Mouse (Mus musculus) R1 (cell line): ENCODE measurements at regions not wholly inside any gene's neighbourhood (a gene's known extent, or its start where the extent isn't known, plus 50 kb on each side); places are given as distances from the start of the nearest gene placed in this dataset.
A peak's percentile ranks its signal among the peaks of the same experiment; 100 is the strongest.

Experiments used
- DNase-seq: peaks from one replicate; pipeline ENCODE4 v3.0.0-alpha.2; 2018; ENCODE audit warnings: low read depth, low spot score

DNA sequence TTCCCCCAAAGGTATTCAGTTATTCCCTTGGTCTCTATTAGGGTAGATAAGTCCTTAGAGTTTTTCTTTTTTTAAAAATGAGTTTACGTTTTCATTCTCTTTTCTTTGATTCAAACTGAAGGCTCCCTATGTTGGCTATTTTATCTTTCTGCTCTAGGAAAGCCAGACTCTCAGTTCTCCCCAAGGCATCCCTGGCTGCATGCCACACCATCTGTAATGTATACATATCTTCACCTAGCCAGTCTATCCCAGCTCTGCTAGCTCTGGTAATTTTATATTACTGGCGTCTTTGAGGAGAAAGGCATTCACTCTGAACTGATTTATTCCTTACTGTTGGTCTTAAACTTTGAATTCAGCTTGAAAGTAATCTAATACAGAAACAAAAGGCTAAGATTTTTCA is 65.2 kb upstream of the Cabcoco1 start:
- no peak for DNase-seq

DNA sequence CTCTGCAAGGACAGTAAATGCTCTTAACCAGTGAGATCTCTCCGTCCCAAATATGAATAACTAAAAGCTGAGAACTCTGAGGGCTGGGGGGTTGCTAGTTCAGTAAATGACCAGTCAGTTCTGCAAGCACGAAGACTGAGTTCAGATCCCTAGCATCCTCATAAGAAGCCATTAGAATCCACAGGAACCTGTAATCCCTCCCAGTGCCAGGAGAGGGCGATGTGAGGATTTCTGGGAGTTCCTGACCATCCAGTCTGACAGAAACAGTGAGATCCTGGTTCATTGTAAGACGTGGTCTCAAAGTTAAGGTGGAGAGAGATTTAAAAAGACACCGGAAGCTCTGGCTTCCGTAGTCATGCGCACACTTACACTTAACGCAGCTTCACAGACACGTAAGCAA is 70.2 kb upstream of the Cabcoco1 start:
- peak; percentile 89 for DNase-seq

DNA sequence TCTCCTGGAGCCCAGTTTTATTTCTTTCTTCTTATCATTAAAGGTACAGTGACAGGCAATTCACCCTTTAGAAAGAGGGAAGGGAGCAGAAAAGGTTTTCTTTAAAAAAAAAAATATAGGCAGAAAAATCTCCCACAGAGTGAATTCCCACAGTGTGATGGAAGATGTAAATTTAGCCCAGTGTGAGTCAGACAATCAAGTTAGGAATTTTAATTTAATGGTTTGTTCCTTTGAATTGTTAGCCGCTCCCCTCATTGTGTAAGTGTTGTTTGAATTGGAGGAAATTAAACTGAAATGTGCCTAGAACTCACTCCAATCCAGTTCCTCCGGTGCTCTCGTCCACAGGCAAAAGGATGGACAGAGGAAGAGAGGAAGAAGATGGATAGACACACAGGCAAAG is 71.0 kb upstream of the Cabcoco1 start:
- no peak for DNase-seq

DNA sequence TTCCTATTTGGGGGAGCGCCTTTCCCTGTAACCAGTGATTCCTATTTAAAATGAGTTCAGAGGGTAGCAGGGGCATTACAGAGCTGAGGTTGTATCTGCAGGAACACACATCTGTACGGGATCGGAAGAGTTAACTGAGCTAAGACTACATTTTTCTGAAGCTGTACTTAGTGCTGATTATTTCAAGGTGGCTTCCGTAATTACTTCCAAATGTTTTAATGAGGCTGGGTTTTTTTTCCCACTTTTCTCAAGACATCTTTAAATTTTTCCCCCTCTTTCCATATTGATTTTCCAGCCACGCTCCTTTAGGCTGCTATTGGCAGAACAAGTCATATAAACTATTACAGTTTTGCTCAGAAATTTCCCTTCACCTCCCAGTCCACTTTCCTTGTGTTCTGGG is 82.1 kb upstream of the Cabcoco1 start:
- DNase-seq = no peak

DNA sequence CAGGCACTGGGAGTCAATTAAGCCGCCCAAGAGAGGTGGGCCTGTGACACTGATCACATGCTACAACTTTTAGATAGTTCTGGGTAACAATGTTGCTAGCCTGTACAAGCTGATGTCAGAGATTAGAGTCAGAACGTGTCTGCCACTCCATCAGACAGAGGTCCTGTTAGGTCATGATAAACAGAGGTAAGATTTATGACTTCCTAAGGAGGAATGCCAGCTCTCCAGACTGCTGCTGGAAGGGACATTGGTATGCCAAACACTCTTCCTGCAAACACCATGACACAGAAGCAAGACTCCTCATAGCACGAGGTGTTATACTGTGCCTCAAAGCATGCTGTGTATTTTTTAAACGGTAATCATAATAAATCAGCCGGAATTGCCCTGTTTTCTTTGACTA is 83.6 kb upstream of the Cabcoco1 start:
- DNase-seq = no peak

DNA sequence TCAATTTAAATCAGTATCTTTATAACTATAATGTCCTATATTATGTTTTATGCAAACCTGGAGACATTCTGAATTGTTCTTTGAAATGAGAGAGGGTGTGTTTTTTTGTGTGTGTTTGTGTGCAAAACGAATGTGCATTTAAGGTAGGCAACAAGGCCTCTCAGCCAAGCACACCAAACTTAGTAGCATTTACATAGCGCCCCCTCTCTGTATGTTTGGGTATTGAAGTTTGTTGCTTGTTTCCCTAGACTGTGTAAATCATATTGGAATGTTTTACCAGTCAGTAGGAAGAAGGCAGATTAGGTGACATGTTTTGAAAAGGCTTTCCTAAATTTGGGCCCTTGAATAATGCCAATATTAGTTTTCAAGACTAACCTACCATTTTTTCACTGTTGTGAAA is 84.1 kb upstream of the Cabcoco1 start:
- peak; percentile 22 for DNase-seq

DNA sequence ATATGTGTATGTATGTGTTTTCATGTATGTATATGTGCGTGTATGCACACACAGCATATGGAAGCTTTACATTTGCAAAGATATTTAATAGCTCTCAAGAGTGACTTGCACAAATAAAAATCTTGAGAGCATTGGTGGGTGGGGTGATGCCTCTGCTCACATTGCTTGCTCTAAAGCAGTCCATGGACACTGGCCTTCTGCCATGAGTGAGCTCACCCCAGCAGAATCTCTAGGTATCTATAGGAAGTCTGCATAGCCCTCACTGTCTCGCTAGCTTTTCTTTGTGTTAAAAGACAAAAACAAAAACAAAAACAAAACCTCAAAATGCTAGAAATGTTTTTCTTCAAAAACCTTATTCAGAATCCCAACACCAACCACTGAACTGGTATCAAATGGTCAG is 87.8 kb upstream of the Cabcoco1 start:
- no peak for DNase-seq

DNA sequence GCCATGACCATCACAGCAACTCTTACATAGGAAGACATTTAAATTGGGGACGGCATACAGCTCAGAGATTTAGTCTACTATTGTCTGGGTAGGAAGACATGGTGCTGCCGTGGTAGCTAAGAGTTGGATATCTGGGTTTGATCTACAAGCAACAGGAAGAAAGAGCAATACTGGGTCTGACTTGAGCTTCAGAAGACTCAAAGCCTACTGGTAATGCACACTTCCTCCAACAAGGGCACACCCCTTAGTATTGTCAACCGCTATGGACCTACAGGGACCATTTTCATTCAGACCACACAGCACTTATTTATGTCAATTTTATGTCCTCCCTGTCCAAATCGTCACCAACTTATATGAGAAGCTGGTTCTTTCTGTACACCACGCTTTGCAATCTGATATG is 90.3 kb upstream of the Tmem26 start:
- DNase-seq = no peak

DNA sequence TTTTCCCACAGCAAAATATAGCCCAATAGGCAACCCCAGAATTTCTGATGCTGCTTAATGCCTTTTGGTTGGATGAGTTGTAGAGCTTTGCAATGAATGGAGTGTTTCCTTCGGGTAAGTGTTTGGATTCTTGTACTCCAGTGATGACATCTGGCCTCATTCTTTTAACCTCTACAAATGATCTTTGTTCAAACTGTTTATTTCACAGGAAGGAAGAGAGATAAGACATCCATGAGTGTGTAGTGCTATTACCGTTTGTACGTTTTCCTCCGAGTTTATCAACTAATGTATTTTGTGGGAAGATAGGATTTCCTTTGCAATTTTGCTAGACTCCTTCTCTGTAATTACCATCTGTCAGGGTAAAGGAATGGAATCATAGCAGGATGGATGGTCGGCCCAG is 70.7 kb upstream of the Tmem26 start:
- no peak for DNase-seq

DNA sequence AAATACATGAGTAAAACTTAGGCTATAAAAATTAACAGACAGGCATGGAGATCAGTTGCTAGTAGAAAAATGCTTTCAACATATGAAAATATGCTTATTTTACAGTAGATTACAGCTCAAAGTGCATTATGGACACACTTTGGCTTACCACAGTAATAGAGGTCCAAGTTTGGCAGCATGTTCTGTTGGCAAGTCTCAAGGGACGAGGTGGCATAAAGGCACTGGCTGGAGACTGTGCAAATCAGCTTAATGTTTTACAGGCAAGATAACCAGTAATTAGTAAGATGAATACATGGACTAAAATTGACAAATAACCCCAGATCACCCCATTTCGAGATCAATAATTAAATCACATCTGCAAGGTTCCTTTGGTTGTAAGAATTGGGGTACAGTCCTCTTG is 68.0 kb upstream of the Tmem26 start:
- no peak for DNase-seq

DNA sequence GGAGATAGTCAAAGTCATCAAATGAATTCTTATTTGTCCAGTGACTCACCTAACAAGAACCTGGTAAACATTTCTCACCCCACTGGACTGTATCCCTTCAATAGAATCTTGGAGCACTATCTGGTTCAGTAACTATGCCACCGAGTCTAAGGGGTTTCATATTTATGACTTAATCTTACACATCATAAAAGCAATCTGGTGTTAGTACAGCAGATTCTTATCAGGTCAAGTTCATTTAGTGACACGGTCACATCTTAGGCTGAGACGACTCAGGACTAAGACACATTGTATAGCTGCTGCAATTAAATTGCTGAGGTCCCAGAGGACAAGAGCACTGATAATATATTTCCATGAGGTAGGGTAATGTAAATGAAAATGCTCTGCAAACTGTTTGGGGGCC is 57.4 kb upstream of the Tmem26 start:
- DNase-seq = no peak

DNA sequence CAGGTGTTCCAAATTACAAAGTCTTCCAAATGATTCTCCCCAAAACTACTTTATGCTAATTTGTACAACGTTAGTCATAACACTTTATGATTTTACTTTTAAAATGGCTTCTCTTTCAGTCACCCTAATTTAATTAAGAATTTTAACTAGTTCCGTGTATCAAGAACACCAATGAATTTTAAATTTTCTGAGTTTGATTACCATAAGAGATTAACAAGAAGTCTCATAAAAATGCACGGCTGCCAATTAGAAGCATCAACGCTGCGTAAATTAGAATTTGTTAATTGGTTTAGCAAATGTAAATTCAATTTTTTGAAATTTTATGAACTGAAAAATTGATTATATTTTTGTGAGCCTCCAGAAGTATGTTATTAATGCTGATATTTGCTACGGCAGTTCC is 54.1 kb upstream of the Tmem26 start:
- no peak for DNase-seq

DNA sequence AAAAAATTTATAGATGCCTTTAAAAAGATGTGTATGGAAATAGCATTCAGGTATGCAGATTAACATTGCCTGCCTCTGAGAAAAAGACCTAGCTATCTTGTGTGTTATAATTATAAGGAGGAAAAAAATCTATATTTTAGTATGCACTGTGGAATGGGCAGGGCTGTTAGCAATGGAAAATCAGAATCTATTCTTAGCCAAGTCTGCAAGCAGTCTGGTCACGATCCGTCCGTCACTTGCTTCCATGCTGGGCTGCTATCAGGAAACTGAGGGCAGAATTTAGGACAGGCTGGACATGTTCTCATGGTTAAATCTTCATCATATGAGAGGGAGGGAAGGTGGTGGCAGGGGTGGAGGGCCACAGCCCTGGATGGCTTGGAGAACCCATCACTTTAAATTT is 53.5 kb upstream of the Tmem26 start:
- DNase-seq = no peak

DNA sequence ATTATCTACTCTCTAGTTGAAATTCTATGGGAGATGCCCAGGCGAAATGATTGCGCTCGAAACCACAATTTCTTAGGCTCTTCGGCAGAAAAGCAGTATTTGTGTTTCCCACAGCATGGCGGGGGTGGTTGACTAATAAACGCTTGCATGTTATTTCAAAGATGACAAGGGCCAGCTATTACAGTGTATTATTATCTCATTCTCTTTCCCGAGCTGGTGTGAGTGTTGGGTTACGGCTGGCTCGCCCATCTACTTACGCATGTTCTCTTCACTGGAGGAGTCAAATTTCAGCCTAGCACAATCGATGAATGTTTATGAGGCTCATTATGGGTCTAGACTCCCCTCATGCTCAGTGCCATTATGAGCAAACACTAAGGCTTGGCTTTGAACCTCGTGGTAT is 51.2 kb upstream of the Tmem26 start:
- no peak for DNase-seq

DNA sequence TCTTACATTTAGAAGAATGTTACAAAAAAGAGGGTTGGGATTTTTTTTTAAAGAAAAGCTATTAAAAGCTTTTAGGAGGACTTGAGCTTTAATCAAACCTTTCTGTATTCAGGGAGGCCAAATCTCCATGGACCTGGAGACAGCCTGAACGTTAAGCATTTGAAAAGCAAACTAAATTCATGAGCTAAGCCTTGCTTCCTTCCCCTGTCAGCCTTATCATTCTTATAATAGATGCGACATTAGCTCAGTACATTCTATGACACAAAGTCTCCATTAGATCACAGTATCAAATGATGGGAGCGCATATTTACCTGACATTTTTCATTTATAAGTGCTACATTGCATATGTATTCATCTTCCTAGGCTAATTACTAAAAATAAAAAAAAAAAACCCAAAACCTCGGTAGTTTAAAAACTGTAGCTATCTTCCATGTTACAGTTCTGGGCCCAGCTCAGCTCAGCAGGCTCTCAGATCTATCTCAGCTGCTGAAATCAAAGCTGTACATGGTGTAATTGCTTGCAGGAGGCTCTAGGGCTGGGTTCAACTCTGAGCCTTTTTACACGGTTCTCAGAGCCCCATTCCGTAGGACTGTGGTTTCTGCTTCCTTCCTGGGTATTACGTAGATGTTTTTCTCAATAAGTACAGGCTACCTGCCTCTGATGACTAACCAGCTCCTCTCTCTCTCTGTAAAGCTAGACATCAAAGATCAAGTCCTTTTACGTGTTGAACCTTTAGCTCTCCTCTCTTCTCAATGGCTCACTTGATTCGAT is 50.2 kb upstream of the Tmem26 start:
- no peak for DNase-seq
